Mouse (Mus musculus) lung, embryonic 16.5 days (tissue): ENCODE measurements around the gene Syt16. TPM values are rescaled to one million over a fixed set of nuclear protein-coding genes. Genes with fewer than 3 reads are reported as not detected.

ENCODE experiments used
- ATAC-seq: fragments of 200-750 bp; cut with Nextera tagmentation; 2 replicates; pipeline ENCODE4 v1.8.0; 2017; ENCODE audit warnings: low read depth, mild to moderate bottlenecking, moderate library complexity
- H3K27ac ChIP-seq: fragments of 300-500 bp; sonication (generic); 2 replicates; pipeline ENCODE4 v1.5.1; 2014; ENCODE audit warnings: mild to moderate bottlenecking, control low read depth, low read length
- H3K27me3 ChIP-seq: fragments of 300-500 bp; sonication (generic); 2 replicates; pipeline ENCODE4 v1.6.1; 2014; ENCODE audit warnings: low read depth, low read length, mixed read lengths; ENCODE audit not compliant: control insufficient read depth, insufficient read depth
- H3K36me3 ChIP-seq: fragments of 300-500 bp; sonication (generic); 2 replicates; pipeline ENCODE4 v1.6.1; 2014; ENCODE audit warnings: low read length; ENCODE audit not compliant: control insufficient read depth, insufficient read depth
- H3K4me1 ChIP-seq: fragments of 300-500 bp; sonication (generic); replicated peaks from 2 replicates; pipeline ENCODE4 v1.6.1; 2014; ENCODE audit warnings: low read length, mixed read lengths; ENCODE audit not compliant: control insufficient read depth, insufficient read depth
- H3K4me2 ChIP-seq: fragments of 300-500 bp; sonication (generic); 2 replicates; pipeline ENCODE4 v1.6.1; 2014; ENCODE audit warnings: low read depth, low read length, control low read depth
- H3K4me3 ChIP-seq: fragments of 300-500 bp; sonication (generic); 2 replicates; pipeline ENCODE4 v1.5.1; 2014; ENCODE audit warnings: mild to moderate bottlenecking, low read length, control low read depth
- H3K9ac ChIP-seq: fragments of 300-500 bp; sonication (generic); 2 replicates; pipeline ENCODE4 v1.6.1; 2014; ENCODE audit warnings: low read length, control low read depth
- H3K9me3 ChIP-seq: fragments of 300-500 bp; sonication (generic); 2 replicates; pipeline ENCODE4 v1.6.1; 2016; ENCODE audit warnings: low read length; ENCODE audit not compliant: control insufficient read depth
- WGBS: fragments of 180-500 bp; shearing (Covaris S2); extraction: QIAGEN DNeasy Blood & Tissue Kit; methylation state at CpG from one replicate; pipeline ENCODE4 v1.1.7; 2014; 5-methylcytosine and 5-hydroxymethylcytosine counted together
- polyA plus RNA-seq: library from polyadenylated mRNA; unstranded; fragments of >200 nt; fragmentation: Nextera tagmentation; extraction: Ambion mirVana; gene quantifications from 2 replicates; pipeline ENCODE4 v1.2.1, GENCODE M21; 2015

The Syt16 gene
- polyA plus RNA-seq, 1 experiment from 2014 or later, result 0.30 TPM

DNA sequence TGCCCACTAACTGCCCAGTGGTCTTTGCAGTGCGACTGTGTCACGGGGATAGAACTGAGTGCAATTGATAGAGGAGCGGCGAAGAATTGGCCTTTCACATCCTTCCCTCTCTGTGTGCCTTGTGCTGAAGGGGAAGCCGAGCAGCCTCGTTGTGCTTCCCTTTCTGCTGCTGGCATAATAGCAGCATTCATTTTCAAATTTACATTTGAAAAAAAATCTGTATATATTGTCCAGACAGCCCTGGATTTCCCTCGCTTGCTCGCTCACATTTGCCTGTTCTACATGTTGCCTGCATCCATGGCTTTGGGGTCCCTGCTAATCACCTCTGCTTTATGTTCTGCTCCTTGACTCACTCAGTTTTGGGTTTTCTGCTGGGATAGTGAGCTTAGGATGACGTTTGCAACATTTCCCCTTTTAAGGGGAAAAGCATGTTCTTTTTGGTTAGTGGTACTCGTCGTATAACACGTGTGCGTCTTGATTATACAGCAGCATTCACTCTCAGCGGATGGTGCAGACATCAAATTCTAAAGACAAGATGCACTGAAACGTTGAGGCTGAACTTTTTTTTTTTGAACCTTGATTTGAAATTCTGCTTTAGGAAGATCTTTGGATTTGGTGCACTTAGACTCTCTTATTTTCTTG, 271.3 kb downstream of the Syt16 start:
- Histone ChIP-seq H3K9me3 (no peaks in the 10 kb centered on the region), H3K9ac (no peak overlapping the region), H3K36me3 (no peaks in the 10 kb centered on the region), H3K4me2 (no peak overlapping the region), H3K27me3 (no peaks in the 10 kb centered on the region), H3K27ac (no peak overlapping the region), H3K4me1 (no peaks in the 10 kb centered on the region), H3K4me3 (no peak overlapping the region)
- no peak for ATAC-seq
- WGBS, result 81% methylated on average over 15 of the region's 15 CpGs

DNA sequence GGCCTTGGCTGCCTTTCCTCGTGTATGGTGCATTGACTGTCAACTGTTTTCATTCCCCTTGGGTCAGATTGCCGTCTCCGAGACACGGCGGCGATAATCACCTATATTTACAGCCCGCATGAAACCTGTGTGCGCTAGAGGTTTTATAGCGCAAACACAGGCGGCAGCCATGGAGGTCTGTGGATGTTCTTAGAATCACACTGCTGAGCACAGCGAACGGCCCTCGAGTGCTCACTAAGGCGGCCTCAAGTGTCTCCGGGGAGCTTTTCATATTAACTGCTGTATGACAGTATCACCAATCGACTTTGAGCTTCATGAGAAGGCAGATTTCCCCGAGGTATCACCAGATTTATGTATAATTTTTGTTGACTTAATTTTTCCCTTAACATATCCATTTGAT, 275.1 kb downstream of the Syt16 start:
- H3K4me2 ChIP-seq, result no peak overlapping the region
- ATAC-seq, result no peak
- no peaks in the 10 kb centered on the region for H3K36me3 ChIP-seq
- H3K27ac ChIP-seq, result no peak overlapping the region
- H3K9ac ChIP-seq, result no peak overlapping the region
- no peaks in the 10 kb centered on the region for H3K27me3 ChIP-seq
- no peaks in the 10 kb centered on the region for H3K4me1 ChIP-seq
- no peak overlapping the region for H3K4me3 ChIP-seq
- 87% methylated on average over 17 of the region's 17 CpGs for WGBS
- no peaks in the 10 kb centered on the region for H3K9me3 ChIP-seq

DNA sequence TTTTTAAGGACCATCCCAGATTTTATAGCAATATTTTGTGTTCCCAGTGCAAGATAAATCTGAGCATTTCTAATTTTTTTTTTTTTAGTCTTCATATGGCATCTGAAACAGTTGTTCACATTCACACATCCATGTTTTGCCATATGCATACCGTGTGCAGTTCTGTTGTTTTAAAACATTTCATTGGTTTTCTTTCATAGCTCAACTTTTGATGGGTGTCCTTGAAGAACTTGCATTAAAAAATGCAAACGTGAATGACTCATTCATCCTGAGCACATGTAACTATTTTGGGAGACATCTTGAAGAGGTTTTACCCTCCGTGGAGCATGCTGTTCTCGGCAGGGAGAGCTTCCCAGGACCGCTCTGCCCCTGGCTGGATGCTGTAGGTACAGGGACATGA, 279.8 kb downstream of the Syt16 start:
- 67% methylated on average over 5 of the region's 5 CpGs for WGBS
- no peak overlapping the region for H3K27ac ChIP-seq
- no peaks in the 10 kb centered on the region for H3K36me3 ChIP-seq
- H3K4me2 ChIP-seq, result no peak overlapping the region
- no peaks in the 10 kb centered on the region for H3K27me3 ChIP-seq
- no peak for ATAC-seq
- no peak overlapping the region for H3K9ac ChIP-seq
- H3K4me1 ChIP-seq, result no peaks in the 10 kb centered on the region
- no peaks in the 10 kb centered on the region for H3K9me3 ChIP-seq
- no peak overlapping the region for H3K4me3 ChIP-seq

DNA sequence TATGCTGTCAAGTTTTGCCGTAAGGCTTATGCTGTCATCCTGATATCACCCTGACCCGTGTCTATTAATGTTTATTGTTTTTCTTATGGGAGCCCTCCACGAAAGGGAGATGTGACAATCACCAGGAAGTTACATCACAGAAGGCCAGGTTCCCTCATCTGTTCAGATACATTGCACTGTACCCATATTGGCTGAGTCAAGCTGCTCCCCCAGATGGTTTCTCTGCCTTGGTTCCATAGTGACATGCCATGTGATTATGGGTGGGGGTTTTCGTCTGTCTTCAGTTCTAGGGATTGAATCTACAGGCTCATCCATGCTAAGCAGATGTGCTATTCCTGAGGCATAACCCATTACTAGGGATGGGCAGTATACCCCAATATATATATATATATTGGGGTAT, 283.9 kb downstream of the Syt16 start:
- Histone ChIP-seq H3K4me3 (no peak overlapping the region), H3K4me1 (no peaks in the 10 kb centered on the region; the same call in 1 of the 2 replicates), H3K9ac (no peak overlapping the region), H3K36me3 (no peaks in the 10 kb centered on the region), H3K4me2 (no peak overlapping the region), H3K27me3 (peaks cover 30% of the 10 kb centered on the region), H3K9me3 (no peaks in the 10 kb centered on the region), H3K27ac (no peak overlapping the region)
- ATAC-seq, result no peak
- 56% methylated on average over 4 of the region's 4 CpGs for WGBS

DNA sequence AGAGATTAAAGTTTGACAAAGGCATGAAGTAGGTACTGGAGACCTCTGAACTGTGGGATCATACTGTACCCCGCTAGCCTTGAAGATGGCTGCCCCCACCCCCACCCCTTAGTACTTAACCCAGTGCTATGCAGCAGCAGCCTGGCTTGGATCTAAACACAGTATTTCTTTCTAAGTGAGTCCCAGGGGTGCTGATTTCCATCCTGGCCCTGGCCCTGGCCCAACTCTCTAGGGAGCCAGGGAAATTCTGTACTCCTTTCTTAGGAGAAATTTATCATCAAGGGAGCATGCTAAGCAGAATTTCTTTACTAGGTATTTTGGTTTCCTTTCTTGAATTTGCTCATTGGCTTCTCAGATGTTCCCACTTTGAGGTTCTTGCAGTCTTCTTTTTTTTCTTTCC, 285.4 kb downstream of the Syt16 start:
- H3K9ac ChIP-seq, result no peak overlapping the region
- no peak for ATAC-seq
- WGBS, result 69% methylated on average over 1 of the region's 1 CpGs
- H3K4me3 ChIP-seq, result no peak overlapping the region
- no peaks in the 10 kb centered on the region for H3K9me3 ChIP-seq
- no peak overlapping the region for H3K27ac ChIP-seq
- no peaks in the 10 kb centered on the region; the same call in 1 of the 2 replicates for H3K4me1 ChIP-seq
- no peak overlapping the region for H3K4me2 ChIP-seq
- peaks cover 30% of the 10 kb centered on the region for H3K27me3 ChIP-seq
- no peaks in the 10 kb centered on the region for H3K36me3 ChIP-seq

DNA sequence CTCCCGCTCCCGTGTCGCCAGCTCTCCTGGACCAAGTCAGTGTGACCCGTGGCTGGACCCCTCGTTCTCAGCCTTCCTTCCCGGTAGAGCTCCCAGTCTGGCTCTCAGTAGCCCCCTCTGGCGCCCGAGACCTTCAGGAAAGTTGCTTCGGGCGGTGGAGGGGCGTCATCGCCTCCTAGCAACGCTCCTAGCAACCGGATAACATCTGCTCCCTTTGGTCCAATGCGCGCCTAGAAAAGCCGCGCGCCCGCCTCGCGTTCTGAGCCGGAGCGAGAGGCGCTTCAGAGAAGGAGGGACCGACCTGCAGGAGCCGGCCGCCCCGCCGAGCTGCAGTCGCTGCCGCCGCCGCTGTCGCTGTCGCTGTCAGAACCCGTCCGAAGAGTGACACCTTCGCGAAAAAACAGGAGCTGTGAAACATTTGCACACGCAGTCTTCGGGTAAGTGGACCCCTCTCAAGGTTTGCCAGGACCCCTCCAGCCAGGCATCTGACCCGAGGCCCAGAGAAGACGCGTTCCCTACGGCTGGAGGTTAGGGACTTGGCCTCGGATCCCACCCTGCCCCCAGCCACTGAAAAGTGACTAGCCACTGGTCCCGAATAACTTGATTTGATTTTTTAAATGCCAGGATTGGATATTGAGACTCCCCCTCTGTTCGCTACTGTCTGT, 286.7 kb downstream of the Syt16 start:
- H3K4me1 ChIP-seq, result no peaks in the 10 kb centered on the region; the same call in 1 of the 2 replicates
- no peak overlapping the region for H3K9ac ChIP-seq
- peak overlapping the region; percentile 75 for H3K4me2 ChIP-seq
- no peak overlapping the region for H3K27ac ChIP-seq
- H3K36me3 ChIP-seq, result no peaks in the 10 kb centered on the region
- peaks cover 30% of the 10 kb centered on the region for H3K27me3 ChIP-seq
- peak; percentile 97 for ATAC-seq
- H3K4me3 ChIP-seq, result peak overlapping the region; percentile 44
- WGBS, result under 1% methylated on average over 49 of the region's 49 CpGs
- H3K9me3 ChIP-seq, result no peaks in the 10 kb centered on the region

DNA sequence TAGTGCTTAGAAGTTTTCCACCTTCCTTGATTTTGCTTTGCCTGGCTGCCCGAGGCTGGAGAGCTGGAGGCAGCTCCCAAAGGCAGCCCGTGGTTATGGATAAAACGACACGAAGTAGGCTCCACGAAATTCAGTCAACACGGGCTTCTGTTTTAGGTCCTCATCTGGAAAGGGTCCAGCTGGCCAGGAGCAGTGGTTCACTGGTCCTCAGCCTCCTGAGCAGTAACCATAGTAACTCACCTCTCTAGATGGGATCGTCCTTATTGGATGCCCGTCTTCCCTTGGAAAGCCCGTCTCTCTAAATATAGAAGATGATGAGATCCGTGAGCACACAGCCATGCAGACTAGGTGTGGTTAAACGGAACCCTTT, 287.2 kb downstream of the Syt16 start:
- Histone ChIP-seq H3K9me3 (no peaks in the 10 kb centered on the region), H3K27ac (no peak overlapping the region), H3K9ac (no peak overlapping the region), H3K4me2 (peak overlapping the region; percentile 75), H3K4me3 (peak overlapping the region; percentile 44), H3K27me3 (peaks cover 30% of the 10 kb centered on the region), H3K36me3 (no peaks in the 10 kb centered on the region), H3K4me1 (no peaks in the 10 kb centered on the region; the same call in 1 of the 2 replicates)
- no peak for ATAC-seq
- 5% methylated on average over 11 of the region's 11 CpGs for WGBS

DNA sequence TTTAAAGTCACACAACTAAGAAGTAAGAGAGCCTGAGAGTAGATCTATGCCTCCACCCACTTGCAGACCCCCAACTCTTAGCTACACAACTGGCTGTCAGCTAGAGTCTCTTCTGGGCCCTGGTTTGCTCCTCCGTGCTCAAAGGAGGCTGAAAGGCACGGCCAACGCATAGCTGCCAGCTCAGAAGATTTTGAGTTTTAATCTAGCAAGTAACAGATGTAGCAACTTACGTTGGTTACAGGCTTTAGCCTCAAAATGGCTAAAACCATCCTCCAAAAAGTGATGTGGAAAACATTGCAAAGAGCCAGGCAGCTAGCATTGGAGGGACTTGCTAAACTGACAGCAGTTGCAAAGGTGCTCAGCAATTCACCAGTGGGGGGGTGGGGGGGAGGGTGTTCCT, 293.5 kb downstream of the Syt16 start:
- no peak overlapping the region for H3K4me3 ChIP-seq
- no peaks in the 10 kb centered on the region for H3K4me1 ChIP-seq
- no peak overlapping the region for H3K4me2 ChIP-seq
- H3K27ac ChIP-seq, result no peak overlapping the region
- WGBS, result 90% methylated on average over 4 of the region's 4 CpGs
- no peak for ATAC-seq
- H3K9ac ChIP-seq, result no peak overlapping the region
- H3K36me3 ChIP-seq, result no peaks in the 10 kb centered on the region
- H3K9me3 ChIP-seq, result no peaks in the 10 kb centered on the region
- peaks cover under 1% of the 10 kb centered on the region; the same call in 1 of the 2 replicates for H3K27me3 ChIP-seq

DNA sequence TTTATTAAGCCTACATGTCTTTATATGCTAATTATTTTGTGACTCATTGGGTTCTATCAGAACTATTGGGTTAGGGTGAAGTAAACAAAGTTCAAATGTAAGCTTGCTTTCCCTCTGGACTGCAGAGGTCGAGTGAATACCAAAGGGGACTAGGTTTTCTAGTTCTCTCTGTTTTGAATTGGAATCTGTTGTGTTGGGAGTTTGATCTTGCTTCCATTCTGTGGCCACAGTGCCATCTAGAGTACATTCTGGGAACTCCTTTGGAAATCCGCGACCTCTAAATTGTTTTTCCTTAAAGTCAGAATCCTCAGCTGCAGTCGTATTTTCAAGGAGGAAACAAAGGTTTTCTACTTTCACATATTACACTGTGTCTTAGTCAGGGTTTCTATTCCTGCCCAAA, 296.2 kb downstream of the Syt16 start:
- 4% methylated on average over 4 of the region's 4 CpGs for WGBS
- H3K36me3 ChIP-seq, result no peaks in the 10 kb centered on the region
- H3K4me3 ChIP-seq, result no peak overlapping the region
- H3K27me3 ChIP-seq, result no peaks in the 10 kb centered on the region
- H3K9me3 ChIP-seq, result no peaks in the 10 kb centered on the region
- no peak overlapping the region for H3K9ac ChIP-seq
- no peak overlapping the region for H3K27ac ChIP-seq
- H3K4me2 ChIP-seq, result no peak overlapping the region
- H3K4me1 ChIP-seq, result no peaks in the 10 kb centered on the region
- no peak for ATAC-seq
